Mouse (Mus musculus): ENCODE measurements around the gene Eef1akmt4. TPM values are rescaled to one million over a fixed set of nuclear protein-coding genes. Genes with fewer than 3 reads are reported as not detected.
A peak's percentile ranks its signal among the peaks of the same experiment; 100 is the strongest.

Eef1akmt4 gene
- total RNA-seq (2015; ENCODE audit: low replicate concordance) (not detected in 2 replicates), total RNA-seq (2017; ENCODE audit: low replicate concordance) (0.15 TPM in 1 of 2 replicates, not detected in the other)

DNA sequence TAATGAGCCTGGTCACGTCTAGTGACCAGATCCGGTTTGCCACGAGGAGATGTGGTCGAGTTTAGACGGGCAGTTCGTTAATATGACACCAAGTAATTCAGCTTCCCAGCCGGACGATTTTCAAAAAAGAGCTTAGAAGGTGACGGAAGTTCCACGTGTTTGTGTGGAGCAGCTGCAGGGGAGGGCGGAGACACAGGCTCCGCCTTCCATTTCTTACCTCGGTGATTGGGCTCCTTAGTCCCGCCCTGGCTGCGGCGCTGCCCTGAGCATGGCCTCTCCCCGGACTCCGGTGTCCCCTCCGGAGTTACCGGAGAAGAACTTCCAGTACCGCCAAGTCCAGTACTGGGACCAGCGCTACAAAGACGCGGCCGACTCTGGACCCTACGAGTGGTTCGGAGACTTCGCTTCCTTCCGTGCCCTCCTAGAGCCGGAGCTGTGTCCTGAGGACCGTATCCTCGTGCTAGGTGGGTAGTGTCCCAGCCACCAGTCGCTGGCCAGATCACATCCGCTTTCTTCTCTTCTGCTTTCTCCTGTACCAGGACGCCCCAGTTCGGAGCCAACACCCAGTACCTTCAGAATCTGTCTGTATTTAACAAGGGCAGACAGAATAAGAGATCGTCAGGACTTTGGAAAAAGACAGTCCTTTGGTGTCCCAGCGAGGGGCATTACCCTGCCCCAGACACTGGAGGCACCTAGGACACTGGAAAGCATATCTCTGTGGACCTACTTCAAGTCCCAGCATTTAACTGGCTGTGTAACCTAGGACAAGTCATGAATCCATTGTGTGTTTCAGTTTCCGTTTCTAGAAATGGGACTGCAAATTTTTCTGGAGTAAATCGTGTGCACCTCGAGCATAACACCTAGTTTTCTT, at the start of gene Eef1akmt4, which contains the start of the genes Gm49333 and Alg3:
Gene Eef1akmt4 (plus strand): TSS at position 237 of the 871 bp plus-strand sequence.
Gene Gm49333 (plus strand): TSS at position 254 of the 871 bp plus-strand sequence.
Gene Alg3 (minus strand): TSS at position 379 of the 871 bp plus-strand sequence.
- peak; percentile 97 for ATAC-seq (replicated peaks; ENCODE audit: low FRiP score, poor library complexity, severe bottlenecking)

DNA sequence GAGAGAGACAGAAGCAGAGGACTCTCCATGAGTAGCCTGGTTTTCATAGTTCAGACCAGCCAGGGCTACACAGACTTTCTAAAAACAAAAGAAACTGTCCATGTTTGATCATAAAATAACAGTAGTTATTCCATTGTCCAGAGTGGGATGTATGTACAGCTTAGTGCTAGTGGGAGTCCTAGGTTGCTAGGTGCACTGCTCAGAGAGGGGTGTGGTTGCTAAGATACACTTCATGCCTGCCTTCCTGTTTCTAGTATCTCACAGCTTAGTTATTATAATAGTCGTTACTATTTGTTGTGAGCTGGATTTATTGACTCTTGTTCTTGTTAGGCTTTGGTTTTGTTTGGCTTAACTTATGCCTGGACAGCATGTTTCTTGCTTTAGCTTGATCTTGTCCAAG, 46.3 kb upstream of the Eef1akmt4 start:
- no peak for ATAC-seq (replicated peaks; ENCODE audit: low FRiP score, poor library complexity, severe bottlenecking)

DNA sequence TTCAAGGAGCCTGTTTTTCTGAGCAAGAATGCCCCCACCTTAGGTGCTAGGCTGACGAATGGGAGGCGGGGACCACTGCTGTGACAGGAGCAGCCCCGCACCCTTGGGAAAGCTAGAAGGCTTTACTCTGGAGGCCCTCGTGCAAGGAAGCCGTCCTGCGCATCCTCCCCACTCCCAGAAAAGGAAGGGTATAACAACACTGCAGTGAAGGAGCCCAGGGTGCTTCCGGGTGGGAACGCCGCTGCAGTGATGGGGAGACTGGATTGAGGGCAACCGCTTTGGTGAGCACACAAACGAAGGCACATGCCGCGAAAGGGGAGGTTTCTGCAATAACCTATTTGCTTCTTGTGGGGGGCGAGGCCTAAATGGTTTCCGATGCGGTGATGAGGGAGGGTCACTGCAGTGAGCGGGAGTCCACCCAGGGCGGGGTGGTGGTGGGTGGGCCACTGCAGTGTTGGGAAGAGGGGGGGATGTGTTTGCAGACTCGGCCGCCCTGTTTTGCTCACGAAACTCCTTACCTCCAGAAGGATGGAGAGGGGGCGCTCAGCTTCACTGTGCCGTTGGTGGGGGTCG, 21.9 kb upstream of the Eef1akmt4 start, which contains the start of gene Vwa5b2:
Gene Vwa5b2 (plus strand): TSS at position 106 of the 573 bp plus-strand sequence.
- no peak for ATAC-seq (replicated peaks; ENCODE audit: low FRiP score, poor library complexity, severe bottlenecking)

DNA sequence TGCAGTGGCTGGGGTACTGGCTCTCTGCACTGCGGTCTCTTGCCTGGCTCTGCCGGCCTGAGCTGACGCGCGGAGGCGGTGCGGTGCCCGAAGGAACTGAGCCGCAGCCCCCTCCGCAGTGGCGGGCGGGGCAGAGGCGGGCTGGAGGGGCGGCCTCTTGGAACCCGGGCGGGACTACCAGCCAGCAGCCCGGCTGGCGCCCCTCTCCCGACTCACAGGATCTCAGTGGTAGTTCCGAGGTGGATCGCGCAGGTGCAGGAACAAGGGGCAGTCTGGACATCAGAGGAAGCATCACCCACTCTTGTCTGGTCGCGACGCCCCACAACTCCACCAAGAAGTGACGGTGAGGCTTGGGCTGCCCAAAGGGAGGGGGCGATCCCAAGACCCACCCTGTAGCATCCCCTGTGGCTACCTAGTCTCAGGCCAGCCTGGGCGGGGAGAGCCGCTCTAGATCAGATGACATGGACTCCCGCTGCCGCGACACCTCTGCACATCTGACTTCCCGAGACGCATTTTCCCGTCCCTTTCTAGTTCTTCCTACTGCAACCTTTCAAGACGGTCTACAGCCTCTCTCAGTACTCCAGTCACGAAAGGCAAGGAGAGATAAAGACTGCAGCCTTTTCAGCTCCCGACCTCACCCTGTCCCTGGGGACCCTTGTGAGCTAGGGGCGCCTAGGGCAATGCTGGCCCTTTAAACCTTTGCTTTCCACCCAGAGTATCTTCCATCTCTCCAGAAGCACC, 21.3 kb upstream of the Eef1akmt4 start:
- no peak for ATAC-seq (replicated peaks; ENCODE audit: low FRiP score, poor library complexity, severe bottlenecking)

DNA sequence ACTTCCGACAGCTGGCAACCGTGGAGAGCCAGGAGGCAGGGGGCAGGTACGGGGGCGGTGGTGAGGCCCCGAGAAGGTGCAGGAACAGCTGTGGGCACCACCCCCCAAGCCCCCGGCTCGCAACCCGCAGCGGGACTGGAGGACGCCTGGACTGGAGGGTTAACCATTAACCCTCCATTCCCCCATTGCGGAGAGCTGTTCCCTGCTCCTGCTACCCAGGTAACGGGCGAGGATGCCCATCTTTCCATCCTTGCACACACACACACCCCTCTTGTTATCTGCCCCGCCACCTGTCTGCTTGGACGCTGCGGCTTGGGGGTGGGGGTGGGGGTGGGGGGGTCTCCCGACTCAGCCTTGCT, 20.7 kb upstream of the Eef1akmt4 start:
- no peak for ATAC-seq (replicated peaks; ENCODE audit: low FRiP score, poor library complexity, severe bottlenecking)

DNA sequence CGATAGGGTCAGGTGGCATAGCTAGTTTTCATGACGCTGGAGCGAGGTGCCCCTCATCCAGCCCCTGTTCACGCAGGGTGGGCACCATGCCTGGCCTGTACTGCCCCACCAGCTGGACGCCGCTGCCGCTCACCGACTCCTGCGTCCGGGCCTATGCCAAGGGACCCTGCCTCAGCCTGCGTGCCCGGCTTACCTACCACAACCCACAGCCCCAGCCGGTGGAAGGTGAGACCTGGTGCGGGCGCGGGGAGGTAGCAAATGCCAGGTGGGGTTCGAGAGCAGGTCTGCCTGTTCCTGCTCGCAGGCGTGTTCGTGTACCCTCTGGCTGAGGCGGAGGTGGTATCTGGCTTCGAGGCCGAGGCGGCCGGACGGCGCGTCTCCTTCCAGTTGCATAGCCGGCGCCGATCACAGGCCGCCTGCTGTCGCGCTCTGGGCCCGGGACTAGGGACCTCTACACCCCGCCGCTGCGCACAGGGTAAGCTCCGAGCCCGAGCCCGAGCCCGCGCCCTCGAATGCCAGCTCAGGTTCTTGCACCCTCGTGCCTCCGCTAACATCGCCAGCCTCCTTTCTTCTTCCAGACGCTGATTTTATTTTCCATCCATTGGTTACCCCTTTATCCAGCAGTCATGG, 20.2 kb upstream of the Eef1akmt4 start:
- no peak for ATAC-seq (replicated peaks; ENCODE audit: low FRiP score, poor library complexity, severe bottlenecking)

DNA sequence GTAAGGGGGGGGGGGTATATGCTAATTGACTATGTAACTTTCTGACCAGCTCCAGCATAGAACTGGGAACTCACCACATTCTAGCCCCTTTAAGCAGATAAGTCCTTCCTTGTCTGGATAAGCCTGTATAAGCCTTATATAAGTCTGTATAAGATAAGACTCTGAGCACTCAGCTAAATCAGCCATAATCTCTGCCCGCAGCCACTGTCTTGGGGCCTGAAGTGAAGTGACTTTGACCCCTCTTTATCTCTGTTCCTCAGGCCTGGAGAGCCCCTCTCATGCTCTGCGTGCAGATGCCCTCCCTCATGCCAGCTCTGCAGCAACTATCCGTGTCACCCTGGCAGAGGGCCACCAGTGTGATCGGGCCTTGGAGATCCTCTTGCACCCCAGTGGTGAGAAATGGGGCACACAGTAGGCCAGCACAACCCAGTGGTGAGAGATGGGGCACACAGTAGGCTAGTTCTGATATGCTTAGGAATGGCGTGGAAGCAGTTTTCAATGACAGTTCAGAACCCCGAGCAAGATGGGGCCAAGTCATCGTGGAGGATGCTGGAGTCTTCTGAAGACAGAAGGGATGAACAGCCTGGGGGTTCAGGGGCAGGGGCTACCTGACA, 16.2 kb upstream of the Eef1akmt4 start:
- ATAC-seq (replicated peaks; ENCODE audit: low FRiP score, poor library complexity, severe bottlenecking), result no peak

DNA sequence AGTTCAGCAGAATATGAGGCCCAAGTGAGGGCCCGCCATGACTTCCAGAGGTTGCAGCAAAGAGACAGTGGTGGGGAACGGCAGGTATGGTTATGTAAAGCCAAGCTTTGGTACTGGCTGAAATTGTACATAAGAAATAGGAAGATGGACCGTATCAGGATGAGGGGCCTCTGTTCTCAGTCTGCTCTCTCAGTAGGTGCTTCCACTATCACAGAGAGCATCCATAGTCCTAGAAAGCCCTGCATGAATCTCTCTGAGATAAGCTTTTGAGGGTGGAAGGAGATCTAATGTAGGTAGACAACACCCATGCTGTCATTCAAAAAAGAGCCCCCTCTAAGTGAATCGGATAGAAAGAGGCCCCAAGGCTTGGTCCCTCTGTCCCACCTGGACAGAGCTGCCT, 15.7 kb upstream of the Eef1akmt4 start:
- ATAC-seq (replicated peaks; ENCODE audit: low FRiP score, poor library complexity, severe bottlenecking), result no peak

DNA sequence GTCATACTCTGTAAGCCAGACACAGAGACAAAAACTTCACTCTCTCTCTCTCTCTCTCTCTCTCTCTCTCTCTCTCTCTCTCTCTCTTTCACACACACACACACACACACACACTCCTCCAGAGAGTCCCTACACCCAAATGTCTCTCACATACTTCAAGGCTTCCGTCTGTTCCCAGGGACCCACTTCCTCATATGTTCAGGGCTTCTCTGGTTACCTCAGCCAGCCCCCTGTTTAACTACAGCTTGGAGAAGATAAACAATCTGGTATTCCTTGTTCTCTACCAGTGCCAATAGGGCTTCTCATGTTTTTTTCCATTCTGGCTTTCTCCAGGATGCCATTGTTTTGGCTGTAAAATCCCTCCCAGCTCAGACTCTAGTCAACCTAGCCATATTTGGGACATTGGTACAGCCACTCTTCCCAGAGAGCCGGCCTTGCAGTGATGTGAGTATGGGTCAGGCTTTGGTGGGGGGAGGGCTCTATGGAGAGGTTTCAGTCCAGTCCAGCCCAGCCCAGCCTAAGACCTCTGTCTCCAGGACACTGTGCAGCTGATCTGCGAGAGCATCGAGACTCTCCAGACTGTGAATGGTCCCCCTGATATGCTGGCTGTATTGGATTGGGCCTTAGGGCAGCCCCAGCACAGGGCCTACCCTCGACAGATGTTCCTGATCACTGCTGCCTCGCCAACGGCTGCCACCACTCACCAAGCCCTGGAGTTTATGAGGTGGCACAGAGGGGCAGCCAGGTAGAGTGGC, 14.5 kb upstream of the Eef1akmt4 start:
- ATAC-seq (replicated peaks; ENCODE audit: low FRiP score, poor library complexity, severe bottlenecking), result no peak

DNA sequence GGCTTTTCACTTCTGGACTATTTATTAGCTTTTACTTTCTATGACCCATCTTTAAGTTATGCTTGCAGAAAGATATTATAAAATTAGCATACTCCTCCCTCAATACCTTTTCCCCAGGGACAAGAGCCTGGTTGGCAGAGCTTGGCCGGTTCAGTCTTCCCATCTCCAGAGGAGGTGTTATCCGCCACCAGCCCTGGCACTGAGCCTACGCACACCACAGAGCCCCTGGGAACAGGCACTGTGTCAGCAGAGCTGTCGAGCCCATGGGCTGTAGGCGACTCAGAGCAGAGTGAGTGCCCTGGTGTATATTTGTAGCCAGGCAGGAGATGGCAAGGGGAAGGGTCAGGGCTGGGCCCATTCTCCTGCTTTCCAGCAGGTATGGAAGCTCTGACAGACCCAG, 10.9 kb upstream of the Eef1akmt4 start:
- no peak for ATAC-seq (replicated peaks; ENCODE audit: low FRiP score, poor library complexity, severe bottlenecking)

DNA sequence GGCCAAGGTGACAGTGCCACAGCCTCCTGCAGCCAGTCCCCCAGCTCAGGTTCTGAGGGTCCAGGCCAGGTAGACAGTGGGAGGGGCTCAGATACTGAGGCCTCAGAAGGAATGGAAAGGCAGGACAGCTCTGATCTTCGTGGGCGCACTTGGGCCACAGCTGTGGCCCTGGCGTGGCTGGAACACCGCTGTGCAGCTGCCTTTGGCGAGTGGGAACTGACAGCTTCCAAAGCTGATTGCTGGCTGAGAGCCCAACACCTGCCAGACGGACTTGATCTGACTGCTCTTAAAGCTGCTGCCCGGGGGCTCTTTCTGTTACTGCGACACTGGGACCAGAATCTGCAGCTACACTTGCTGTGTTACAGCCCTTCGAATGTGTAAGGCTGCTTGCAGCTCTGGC, 6.7 kb upstream of the Eef1akmt4 start:
- no peak for ATAC-seq (replicated peaks; ENCODE audit: low FRiP score, poor library complexity, severe bottlenecking)

DNA sequence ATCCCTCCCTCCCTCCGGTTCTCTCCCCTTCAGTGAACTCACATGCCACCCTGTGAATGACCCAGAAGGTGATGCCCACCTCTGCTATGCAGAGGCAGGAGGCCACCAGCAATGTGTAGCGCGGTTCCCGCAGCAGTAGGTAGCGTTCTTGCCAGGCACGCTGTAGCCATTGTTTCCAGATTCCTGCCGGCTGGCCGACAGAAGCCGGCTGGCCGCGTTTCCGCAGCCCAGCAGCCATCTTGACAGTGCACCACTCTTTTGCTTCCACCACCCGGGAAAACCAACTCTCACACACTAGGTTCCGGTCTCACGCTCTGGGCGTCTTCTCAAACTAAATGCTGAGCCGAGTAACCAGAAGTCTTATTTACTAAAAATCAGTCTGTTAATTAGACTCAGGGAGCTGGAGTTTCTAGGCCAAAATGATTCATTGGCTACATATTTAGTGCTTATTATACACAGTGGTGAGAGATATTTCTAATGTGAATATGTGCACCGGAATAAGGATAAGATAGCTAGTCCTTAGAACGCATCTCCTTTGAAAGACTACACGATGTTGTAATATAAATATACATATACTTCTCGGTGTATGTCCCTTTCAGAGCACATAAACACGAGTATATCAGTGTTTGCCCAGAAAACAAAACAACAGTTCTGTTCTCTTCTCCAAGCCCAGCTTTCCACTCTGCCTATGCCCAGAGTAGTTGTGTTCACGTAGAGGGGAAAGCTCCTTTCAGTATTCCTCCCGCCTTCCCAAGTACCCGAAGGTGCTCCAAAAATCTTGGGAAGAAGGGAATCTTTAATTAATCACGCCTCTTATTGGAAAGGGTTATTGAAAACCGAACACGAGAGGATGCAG, 664 bp upstream of the Eef1akmt4 start:
- peak; percentile 64 for ATAC-seq (replicated peaks; ENCODE audit: low FRiP score, poor library complexity, severe bottlenecking)

DNA sequence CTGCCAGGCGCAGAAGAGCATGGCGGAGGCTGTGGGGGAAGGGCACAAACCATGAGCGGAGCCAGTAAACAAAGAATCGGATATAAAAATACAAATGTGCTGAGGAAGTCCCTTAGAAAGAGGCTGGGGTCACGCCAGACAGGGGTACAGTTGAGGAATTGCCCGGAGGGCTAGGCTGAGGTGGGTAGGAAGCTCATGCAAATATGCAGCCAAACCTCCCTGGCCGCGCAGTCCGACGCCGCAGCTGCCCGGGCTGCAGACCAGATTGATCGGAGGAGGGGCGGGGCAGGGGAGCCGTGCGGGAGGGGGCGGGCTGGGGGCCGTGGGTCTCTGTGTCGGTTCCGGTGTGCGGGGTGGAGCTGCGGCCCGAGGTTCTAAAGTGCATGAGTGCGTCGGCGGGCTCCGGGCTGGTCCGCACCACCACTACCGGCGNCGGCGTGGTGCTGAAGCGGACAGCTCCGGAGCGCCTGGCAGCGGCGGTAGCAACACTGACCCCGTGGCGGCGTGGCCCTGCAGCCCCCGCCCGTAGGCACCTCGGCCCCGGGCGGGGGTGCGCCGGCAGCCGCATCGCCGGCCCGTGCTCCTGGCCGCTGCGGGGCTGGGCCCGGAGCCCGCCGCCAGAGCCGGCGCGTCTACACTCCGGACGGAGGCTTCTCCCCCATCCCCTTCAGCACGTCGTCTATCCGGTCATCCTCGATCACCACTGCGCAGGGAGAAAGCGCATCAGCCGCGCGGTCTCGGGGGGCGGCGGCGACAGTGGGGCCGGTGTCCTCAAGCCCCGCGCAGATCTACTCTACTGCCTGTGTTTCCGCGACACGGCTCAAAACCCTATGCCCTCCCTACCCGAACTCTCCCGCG, 8.4 kb downstream of the Eef1akmt4 start:
- ATAC-seq (replicated peaks; ENCODE audit: low FRiP score, poor library complexity, severe bottlenecking), result no peak

DNA sequence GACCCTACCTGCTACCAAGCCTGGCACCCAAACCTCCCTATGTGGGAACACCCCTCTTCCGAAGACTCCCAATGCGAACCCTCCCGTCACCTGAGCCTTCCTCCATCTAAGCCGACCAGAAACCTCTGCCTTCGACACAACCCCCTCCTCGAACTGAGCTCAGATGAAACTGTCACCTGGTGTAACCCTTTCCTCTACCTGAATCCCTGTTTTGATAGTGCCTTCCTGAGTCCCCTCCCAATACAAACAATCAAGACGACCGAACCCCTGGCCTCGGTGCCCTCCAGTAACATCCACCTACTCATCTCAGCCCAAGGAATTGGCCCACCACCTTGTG, 9.0 kb downstream of the Eef1akmt4 start:
- ATAC-seq (replicated peaks; ENCODE audit: low FRiP score, poor library complexity, severe bottlenecking), result no peak

DNA sequence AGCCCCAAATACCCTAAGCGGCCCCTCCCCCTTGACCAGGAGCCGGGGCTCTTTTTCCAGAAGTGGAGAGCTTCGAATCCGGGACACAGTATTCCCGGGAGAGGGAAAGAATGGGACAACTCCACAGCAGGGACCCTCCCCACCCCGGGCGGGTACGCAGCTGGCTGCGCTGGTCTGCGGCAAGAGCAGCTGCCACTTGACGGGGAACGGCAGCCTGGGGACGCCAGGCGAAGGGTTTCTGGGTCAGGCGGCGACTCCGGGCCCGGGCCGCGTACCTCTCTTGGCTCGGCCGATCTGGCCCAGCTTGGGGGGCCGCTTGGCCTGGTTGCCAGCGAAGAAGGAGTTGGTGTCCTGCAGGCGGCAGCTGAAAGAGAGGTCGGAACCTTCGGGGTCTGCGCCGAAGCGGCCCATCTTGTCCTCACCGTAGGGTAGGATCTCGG, 9.4 kb downstream of the Eef1akmt4 start:
- no peak for ATAC-seq (replicated peaks; ENCODE audit: low FRiP score, poor library complexity, severe bottlenecking)

DNA sequence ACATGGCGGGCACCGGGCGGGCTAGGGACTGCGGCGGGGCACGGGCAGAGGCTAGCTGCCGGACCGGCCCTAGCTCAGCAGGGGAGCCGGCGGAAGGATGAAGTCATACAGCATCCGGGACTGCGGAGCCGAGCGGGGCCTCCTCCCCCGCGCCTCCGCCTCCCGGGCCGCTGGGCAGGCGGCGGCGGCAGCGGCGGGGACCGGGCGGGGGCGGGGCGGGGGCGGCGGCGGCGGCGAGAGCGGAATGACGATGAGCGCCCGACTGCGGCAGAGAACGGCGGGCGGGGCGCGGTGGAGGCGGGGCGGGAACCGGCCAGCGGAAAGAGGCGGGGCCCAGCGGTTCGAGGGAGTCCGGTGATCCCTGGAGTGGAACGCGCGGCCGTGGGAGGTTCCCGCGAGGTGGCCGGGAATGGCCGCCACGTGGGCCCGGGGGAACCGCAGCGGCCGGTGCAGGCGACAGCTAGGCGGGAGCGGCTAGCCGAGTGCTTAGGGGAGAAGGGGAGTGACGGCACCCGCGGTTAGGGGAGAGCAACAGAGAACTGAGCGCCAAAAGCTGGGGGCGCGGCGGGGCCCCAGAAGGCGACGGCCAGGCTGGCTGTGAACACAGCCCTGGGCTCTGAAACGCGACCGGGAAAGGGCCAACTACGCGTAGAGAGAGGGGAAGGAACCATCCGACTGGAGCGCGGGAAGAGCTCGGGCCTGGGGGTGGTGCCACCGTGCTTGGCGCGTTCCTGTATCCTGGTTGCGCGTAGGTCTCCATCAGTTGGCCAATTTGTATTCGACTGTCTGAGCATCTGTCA, 10.0 kb downstream of the Eef1akmt4 start, which contains the start of gene Camk2n2:
Gene Camk2n2 (minus strand): TSS at position 97 of the 800 bp plus-strand sequence.
- peak; percentile 83 for ATAC-seq (replicated peaks; ENCODE audit: low FRiP score, poor library complexity, severe bottlenecking)
